Mouse (Mus musculus) liver, embryonic 14.5 days (tissue): Measurements from ENCODE around the gene Them7. TPM values are rescaled to one million over a fixed set of nuclear protein-coding genes. Genes with fewer than 3 reads are reported as not detected.
A peak's percentile ranks its signal among the peaks of the same experiment; 100 is the strongest.

ENCODE experiments used
- ATAC-seq: fragments of 200-750 bp; cut with Nextera tagmentation; 2 replicates; pipeline ENCODE4 v1.8.0; 2017; ENCODE audit warnings: moderate number of reproducible peaks, mild to moderate bottlenecking, moderate library complexity; ENCODE audit not compliant: insufficient read depth
- DNase-seq, 3 experiments: peaks; one replicate each; pipeline ENCODE4 v3.0.0-alpha.2; 2012 to 2013; ENCODE audit warnings: low read depth in 3 of 3, low spot score in 3 of 3
- H3K27ac ChIP-seq: fragments of 300-500 bp; sonication (generic); 2 replicates; pipeline ENCODE4 v1.5.1; 2014; ENCODE audit warnings: moderate library complexity, mild to moderate bottlenecking, control low read depth, inconsistent platforms
- H3K27me3 ChIP-seq: fragments of 300-500 bp; sonication (generic); 2 replicates; pipeline ENCODE4 v1.6.1; 2014; ENCODE audit warnings: mild to moderate bottlenecking, low read length, moderate library complexity; ENCODE audit not compliant: control insufficient read depth, insufficient read depth
- H3K36me3 ChIP-seq: fragments of 300-500 bp; sonication (generic); replicated peaks from 2 replicates; pipeline ENCODE4 v1.6.1; 2014; ENCODE audit warnings: low read depth; ENCODE audit not compliant: control insufficient read depth, insufficient read depth
- H3K4me1 ChIP-seq, 2 experiments: fragments of 200-500 bp in 1 of 2; fragments of 300-500 bp in 1 of 2; sonication (generic) in 1 of 2; replicated peaks; 2 replicates each; pipeline ENCODE4 v1.6.1; 2012 to 2014; ENCODE audit warnings: antibody characterized with exemption in 1 of 2, inconsistent platforms in 1 of 2, low read length in 1 of 2; ENCODE audit not compliant: control insufficient read depth in 2 of 2, insufficient read depth in 2 of 2
- H3K4me2 ChIP-seq: fragments of 300-500 bp; sonication (generic); 2 replicates; pipeline ENCODE4 v1.6.1; 2014; ENCODE audit warnings: low read depth, mild to moderate bottlenecking, control low read depth, moderate library complexity
- H3K4me3 ChIP-seq, 2 experiments: fragments of 200-500 bp in 1 of 2; fragments of 300-500 bp in 1 of 2; sonication (generic) in 1 of 2; 2 replicates each; pipeline ENCODE4 v1.5.1; 2012 to 2014; ENCODE audit warnings: low read depth in 2 of 2, low read length in 2 of 2, mild to moderate bottlenecking in 2 of 2, control low read depth in 1 of 2, inconsistent platforms in 1 of 2, moderate library complexity in 1 of 2; ENCODE audit not compliant: insufficient read depth in 1 of 2
- H3K9ac ChIP-seq: fragments of 300-500 bp; sonication (generic); replicated peaks from 2 replicates; pipeline ENCODE4 v1.6.1; 2014; ENCODE audit warnings: mild to moderate bottlenecking, control low read depth, moderate library complexity
- H3K9me3 ChIP-seq: fragments of 300-500 bp; sonication (generic); 2 replicates; pipeline ENCODE4 v1.6.1; 2016; ENCODE audit warnings: low read length, mixed read lengths; ENCODE audit not compliant: control insufficient read depth
- CTCF ChIP-seq: IDR thresholded peaks from 2 replicates; pipeline ENCODE4 v1.5.1; 2016; ENCODE audit warnings: antibody characterized with exemption, low read depth, control low read depth
- EP300 ChIP-seq: IDR thresholded peaks from 2 replicates; pipeline ENCODE4 v1.6.1; 2016; ENCODE audit warnings: antibody characterized with exemption, low read depth
- WGBS: fragments of 180-500 bp; shearing (Covaris S2); extraction: QIAGEN DNeasy Blood & Tissue Kit; methylation state at CpG from one replicate; pipeline ENCODE4 v1.1.7; 2014; ENCODE audit not compliant: insufficient replicate concordance; 5-methylcytosine and 5-hydroxymethylcytosine counted together
- polyA plus RNA-seq, 2 experiments: library from polyadenylated mRNA; depleted of rRNA in 1 of 2; stranded (reverse) in 1 of 2; unstranded in 1 of 2; fragments of >200 nt; fragmentation: Nextera tagmentation in 1 of 2; extraction: Ambion mirVana in 1 of 2; gene quantifications; 2 replicates each; pipeline versions ENCODE4 v1.2.1 to v1.2.3; 2012 to 2014

The Them7 gene
- polyA plus RNA-seq, 2 experiments: 0.67 to 1.5 TPM

- Histone ChIP-seq H3K4me3 (peak overlapping the region in 1 of 2 experiments; percentile 15; a peak in 1 of 4 replicates), H3K9ac (no peak overlapping the region; the same call in 1 of the 2 replicates), H3K9me3 (no peaks in the 10 kb centered on the region), H3K4me2 (peak overlapping the region; percentile 56), H3K27ac (no peak overlapping the region), H3K4me1 (peaks cover 4 to 14% of the 10 kb centered on the region in 2 experiments; a peak in 3 of 4 replicates), H3K27me3 (no peaks in the 10 kb centered on the region; the same call in none of the 2 replicates), H3K36me3 (no peaks in the 10 kb centered on the region)
- TF ChIP-seq EP300 (peak; percentile 24; the same call in 1 of the 2 replicates), CTCF (no peak)
- 27% methylated on average over 8 of the region's 8 CpGs for WGBS
- peak; percentile 89 for ATAC-seq
- peak in 2 of 3 experiments; percentile 9 to 18 for DNase-seq
Observed at GRCm38 (mm10) chr2:105427447-105427846, 203.3 kb downstream of the Them7 start.

GRCm38 (mm10) chr2:105428029-105428428 lies 203.9 kb downstream of the Them7 start:
- no peak overlapping the region for H3K9ac ChIP-seq
- 3% methylated on average over 12 of the region's 12 CpGs for WGBS
- peak overlapping the region in 1 of 2 experiments; percentile 15; a peak in 2 of 4 replicates for H3K4me3 ChIP-seq
- H3K9me3 ChIP-seq: no peaks in the 10 kb centered on the region
- peak; percentile 94 for TF ChIP-seq CTCF
- no peak for TF ChIP-seq EP300
- ATAC-seq (peak; percentile 66; the same call in 1 of the 2 replicates), DNase-seq (peak; percentile 28 to 54 (median 47))
- peak overlapping the region; percentile 56 for H3K4me2 ChIP-seq
- H3K27me3 ChIP-seq: no peaks in the 10 kb centered on the region; the same call in none of the 2 replicates
- no peak overlapping the region for H3K27ac ChIP-seq
- no peaks in the 10 kb centered on the region for H3K36me3 ChIP-seq
- H3K4me1 ChIP-seq: peaks cover 4 to 14% of the 10 kb centered on the region in 2 experiments; a peak in 3 of 4 replicates

- 22% methylated on average over 6 of the region's 6 CpGs for WGBS
- no peaks in the 10 kb centered on the region for H3K9me3 ChIP-seq
- DNase-seq: no peak
- H3K4me2 ChIP-seq: no peak overlapping the region
- H3K4me1 ChIP-seq: peaks cover 4 to 14% of the 10 kb centered on the region in 2 experiments; a peak in 2 of 4 replicates
- H3K9ac ChIP-seq: no peak overlapping the region
- H3K27me3 ChIP-seq: no peaks in the 10 kb centered on the region; the same call in none of the 2 replicates
- no peak overlapping the region for H3K4me3 ChIP-seq
- no peak for TF ChIP-seq EP300
- TF ChIP-seq CTCF: no peak
- H3K36me3 ChIP-seq: no peaks in the 10 kb centered on the region
- no peak overlapping the region for H3K27ac ChIP-seq
- ATAC-seq: no peak
Observed at GRCm38 (mm10) chr2:105428467-105428866, 204.3 kb downstream of the Them7 start.

Other genes with a start within 250 kb of the Them7 start
- 44.1 and 80.8 TPM in 2 replicates for gene Eif3m, start 207.2 kb upstream of the Them7 start, polyA plus RNA-seq (2012; rRNA removed)
- gene Eif3m, start 207.2 kb upstream of the Them7 start, polyA plus RNA-seq (2014; fragmentation: Nextera tagmentation; extraction: Ambion mirVana): 177 and 189 TPM in 2 replicates
- not detected in 2 replicates for gene Gm11060, start 132.3 kb upstream of the Them7 start, polyA plus RNA-seq (2012; rRNA removed)
- not detected in 2 replicates for gene Gm11060, start 132.3 kb upstream of the Them7 start, polyA plus RNA-seq (2014; fragmentation: Nextera tagmentation; extraction: Ambion mirVana)
- gene Wt1, start 97.8 kb upstream of the Them7 start, polyA plus RNA-seq (2012; rRNA removed): 0.96 and 1.1 TPM in 2 replicates
- gene Wt1, start 97.8 kb upstream of the Them7 start, polyA plus RNA-seq (2014; fragmentation: Nextera tagmentation; extraction: Ambion mirVana): 0.77 and 1.0 TPM in 2 replicates
- 5.6 and 9.3 TPM in 2 replicates for gene Rcn1, start 175.0 kb downstream of the Them7 start, polyA plus RNA-seq (2012; rRNA removed)
- gene Rcn1, start 175.0 kb downstream of the Them7 start, polyA plus RNA-seq (2014; fragmentation: Nextera tagmentation; extraction: Ambion mirVana): 14.4 and 17.2 TPM in 2 replicates